ENCODE assay signal across 16 mouse cellular contexts in genomic region chr2:48978920-48979319, GRCm38 (mm10).
"Had no signal": no experiment of that assay in that cellular context is flagged by ENCODE, and none has a peak within 500 bp of the region (broad histone marks: within the 10 kb centered on the region; RNA-seq: fewer than 3 reads in every experiment).

No protein-coding gene starts in this region.

- H3K4me1 ChIP-seq: liver, embryonic 13.5 days; liver, embryonic 15.5 days; lung, embryonic 15.5 days; midbrain, embryonic 10.5 days; midbrain, embryonic 12.5 days; neural tube, embryonic 12.5 days had no signal

- H3K27me3 ChIP-seq: liver, embryonic 13.5 days; liver, embryonic 15.5 days; lung, embryonic 15.5 days; midbrain, embryonic 12.5 days; neural tube, embryonic 12.5 days had no signal

- H3K4me2 ChIP-seq: liver, embryonic 13.5 days; liver, embryonic 15.5 days; lung, embryonic 15.5 days; midbrain, embryonic 12.5 days; neural tube, embryonic 12.5 days had no signal

- H3K36me3 ChIP-seq: liver, embryonic 13.5 days; liver, embryonic 15.5 days; lung, embryonic 15.5 days; midbrain, embryonic 10.5 days; midbrain, embryonic 12.5 days; neural tube, embryonic 12.5 days had no signal

- DNase-seq: liver, embryonic 13.5 days; liver, postnatal 0 days; lung, adult 2 months; lung, postnatal 14 days; lung, postnatal 36 days; midbrain, embryonic 14.5 days; right cerebral cortex, postnatal 14 days; thymus, adult 2 months; thymus, postnatal 4 days had no signal

- H3K9me3 ChIP-seq: liver, embryonic 13.5 days; liver, embryonic 15.5 days; lung, embryonic 15.5 days; midbrain, embryonic 10.5 days; midbrain, embryonic 12.5 days; neural tube, embryonic 12.5 days had no signal

- ATAC-seq: liver, postnatal 0 days; lung, postnatal 0 days had no signal

- H3K9ac ChIP-seq: liver, embryonic 13.5 days; liver, embryonic 15.5 days; liver, postnatal 0 days; lung, embryonic 15.5 days; midbrain, embryonic 12.5 days; neural tube, embryonic 12.5 days had no signal

- H3K4me3 ChIP-seq: liver, embryonic 13.5 days; liver, embryonic 15.5 days; lung, embryonic 15.5 days; midbrain, embryonic 10.5 days; midbrain, embryonic 12.5 days; neural tube, embryonic 12.5 days had no signal

- H3K27ac ChIP-seq: liver, embryonic 13.5 days; liver, embryonic 15.5 days; lung, embryonic 15.5 days; macrophage; midbrain, embryonic 10.5 days; midbrain, embryonic 12.5 days; neural tube, embryonic 12.5 days had no signal
